Mouse (Mus musculus) spleen, adult 2 months (tissue): ENCODE measurements around the gene Ide.

Experiments used
- CTCF ChIP-seq: fragments of 200-500 bp; IDR thresholded peaks from 2 replicates; pipeline ENCODE4 v1.5.1; 2011; ENCODE audit warnings: mild to moderate bottlenecking, inconsistent platforms; ENCODE audit not compliant: insufficient read depth, insufficient read length, insufficient replicate concordance; ENCODE audit errors: extremely low read depth
- POLR2A ChIP-seq: fragments of 200-500 bp; IDR thresholded peaks from 2 replicates; pipeline ENCODE4 v1.6.1; 2011; ENCODE audit warnings: low read depth, low read length, inconsistent platforms

DNA sequence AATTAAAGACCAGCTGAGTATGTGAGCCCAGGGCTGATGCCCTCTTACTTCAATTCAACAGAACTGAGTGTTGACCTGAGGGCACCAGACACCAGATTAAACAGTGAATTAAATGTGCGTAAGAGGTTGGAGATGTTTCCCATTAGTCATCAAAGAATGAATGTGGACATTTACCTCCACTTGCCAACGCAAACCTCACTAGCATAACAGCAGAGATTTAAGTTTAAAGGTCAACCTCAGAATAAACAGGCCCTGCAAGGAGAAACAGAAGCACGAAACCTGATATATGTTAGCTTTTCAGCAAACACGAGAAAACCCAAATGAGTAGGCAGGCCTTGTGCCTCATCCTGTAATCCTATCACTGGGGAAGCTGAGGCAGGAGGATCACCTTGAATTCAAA is 75.3 kb downstream of the Ide start:
- TF ChIP-seq POLR2A (no peak), CTCF (no peak)
